Mouse (Mus musculus): ENCODE measurements at regions not wholly inside any gene's neighbourhood (a gene's known extent, or its start where the extent isn't known, plus 50 kb on each side); places are given as distances from the start of the nearest gene placed in this dataset.

GRCm38 (mm10) chr4:124360578-124360908, 250.1 kb downstream of the 3100002H09Rik start:
- no peak for TF ChIP-seq GABPA (IDR thresholded peaks at IDR 0.05; ENCODE audit: insufficient replicate concordance, low read depth, low read length)
- no peak for TF ChIP-seq MYC (IDR thresholded peaks at IDR 0.05; ENCODE audit: low read depth, low read length)
- no peak for TF ChIP-seq CTCF (conservative IDR thresholded peaks at IDR 0.05 in 1 of 2, IDR thresholded peaks at IDR 0.05 in 1 of 2; ENCODE audit: low read depth in 2 of 2, low read length in 2 of 2)
- no peak for TF ChIP-seq EP300 (IDR thresholded peaks at IDR 0.05; ENCODE audit: low read length)
- TF ChIP-seq POLR2AphosphoS2 (IDR thresholded peaks at IDR 0.05; ENCODE audit: low read depth, low read length): no peak
- no peak for TF ChIP-seq E2F4 (IDR thresholded peaks at IDR 0.05; ENCODE audit: insufficient replicate concordance, low read depth, low read length)
- TF ChIP-seq MXI1 (IDR thresholded peaks at IDR 0.05; ENCODE audit: low read depth, low read length): no peak
- TF ChIP-seq TCF12 (IDR thresholded peaks at IDR 0.05; ENCODE audit: low read depth, low read length): no peak
- TF ChIP-seq MAFK (IDR thresholded peaks at IDR 0.05; ENCODE audit: insufficient replicate concordance, low read length): no peak

Measured in CH12.LX (cell line).